In the genomic region with DNA sequence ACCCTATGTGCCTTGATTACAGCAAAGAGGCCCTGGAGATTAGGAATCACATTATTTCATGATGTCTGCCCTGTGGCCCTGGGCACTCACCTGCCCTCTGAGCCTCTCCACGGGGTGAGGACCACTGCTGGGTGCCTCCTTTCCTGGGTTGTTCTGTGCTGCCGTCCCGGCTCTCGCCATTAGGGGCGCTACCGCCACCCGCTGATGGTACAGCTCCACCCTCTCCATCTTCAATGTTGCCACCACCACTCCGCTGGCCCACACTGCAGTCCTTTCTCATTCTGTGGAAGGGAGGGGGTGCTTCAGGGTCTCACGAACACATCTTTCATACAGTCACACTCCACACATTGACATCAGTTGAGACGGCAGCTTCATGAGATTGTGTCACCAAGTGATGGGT, we compare ENCODE assay signal across 8 mouse cellular contexts. TPM values are rescaled to one million over a fixed set of nuclear protein-coding genes. Genes with fewer than 3 reads are reported as not detected.
A peak's percentile ranks its signal among the peaks of the same experiment; 100 is the strongest.
DNase-seq lines count a peak whose midpoint lies in the region; TF ChIP-seq lines count a peak whose summit lies in the region.

No protein-coding gene starts in this region.

- H3K4me3 ChIP-seq in left cerebral cortex, adult 2 months, result no peak overlapping the region

- H3K27ac ChIP-seq in left cerebral cortex, adult 2 months, result no peak overlapping the region

- DNase-seq in embryo, embryonic 10.5 days (ENCODE audit: low spot score), result peak; percentile 16
- no peak for DNase-seq in embryo, embryonic 11 days
- DNase-seq in left cerebral cortex, adult 2 months (ENCODE audit: extremely low spot score in 1 of 2, low spot score in 2 of 2), result peak; percentile 35 to 41
- no peak for DNase-seq in left cerebral cortex, adult 8-10 months (ENCODE audit: low spot score in 2 of 2)
- no peak for DNase-seq in brain, embryonic 14.5 days (ENCODE audit: low read depth)
- DNase-seq in lung, postnatal 25 days (ENCODE audit: low spot score), result peak; percentile 38
- peak; percentile 44 for DNase-seq in thymus, postnatal 0 days (ENCODE audit: low spot score)
- DNase-seq in urinary bladder, postnatal 25 days (ENCODE audit: low spot score), result no peak

- peak; percentile 49 for TF ChIP-seq CTCF in left cerebral cortex, adult 2 months (IDR thresholded peaks at IDR 0.05)
- peak; percentile 51 for TF ChIP-seq CTCF in brain, embryonic 14.5 days (IDR thresholded peaks at IDR 0.05; ENCODE audit: borderline replicate concordance, extremely low read depth, insufficient read depth, insufficient read length)

- intact Hi-C loops in left cerebral cortex, adult 2 months (cut with DNase I), result no loop called here

- no peak for TF ChIP-seq POLR2A in brain, embryonic 14.5 days (IDR thresholded peaks at IDR 0.05; ENCODE audit: borderline replicate concordance, extremely low read depth, insufficient read depth, insufficient read length, poor library complexity, severe bottlenecking)

RNA-seq across cellular contexts. Expression of a gene that starts 29.3 kb away (rescaled TPM):
- total RNA-seq in left cerebral cortex, adult 2 months (2021), result 10 to 100 TPM; 23.3 to 23.7 TPM
- 10 to 100 TPM; 21.7 to 30.4 (median 22.8) TPM for total RNA-seq in left cerebral cortex, adult 8-10 months (2022)
- polyA plus RNA-seq in brain, embryonic 14.5 days (2012; rRNA removed), result 27.9 and 30.4 TPM in 2 replicates
- polyA plus RNA-seq in thymus, postnatal 0 days (2015; fragmentation: Nextera tagmentation; extraction: Ambion mirVana), result 32.2 and 38.2 TPM in 2 replicates

Comparison
In these comparisons a context has a peak if more than half of its experiments do, and no peak if none do; other contexts are left out.
1. DNase-seq: peak in embryo, embryonic 10.5 days (single experiment), left cerebral cortex, adult 2 months (2 of 2), lung, postnatal 25 days (single experiment) and thymus, postnatal 0 days (single experiment); none in embryo, embryonic 11 days (single experiment), left cerebral cortex, adult 8-10 months (0 of 2), brain, embryonic 14.5 days (single experiment) and urinary bladder, postnatal 25 days (single experiment).